In genomic region chr17:63864171-63864571, GRCm38 (mm10) we compare ENCODE assay signal across 8 mouse cellular contexts. TPM values are rescaled to one million over a fixed set of nuclear protein-coding genes. Genes with fewer than 3 reads are reported as not detected.
DNase-seq lines count a peak whose midpoint lies in the region; ATAC-seq lines count a peak whose summit lies in the region.

No protein-coding gene starts in this region.

- H3K27ac ChIP-seq in kidney, embryonic 15.5 days: peak overlapping the region; percentile 88
- peak overlapping the region; percentile 59; the same call in 1 of the 2 replicates for H3K27ac ChIP-seq in forebrain, embryonic 11.5 days (ENCODE audit: low read depth, low read length)
- peak overlapping the region; percentile 93 for H3K27ac ChIP-seq in midbrain, embryonic 10.5 days (replicated peaks)

- H3K36me3 ChIP-seq in kidney, embryonic 15.5 days: no peaks in the 10 kb centered on the region
- no peaks in the 10 kb centered on the region for H3K36me3 ChIP-seq in forebrain, embryonic 11.5 days (ENCODE audit: control insufficient read depth, insufficient read depth, low read length)
- H3K36me3 ChIP-seq in midbrain, embryonic 10.5 days: no peaks in the 10 kb centered on the region

- DNase-seq in kidney, adult 11 months: no peak
- DNase-seq in adipocyte (ENCODE audit: low spot score): peak; percentile 44
- no peak for DNase-seq in forebrain, embryonic 11.5 days (ENCODE audit: low spot score)
- peak; percentile 40 to 78 for DNase-seq in kidney, postnatal 36 days
- no peak for DNase-seq in midbrain, embryonic 10.5 days (ENCODE audit: low spot score)
- no peak for DNase-seq in layer of hippocampus, adult 18-20 months (ENCODE audit: low spot score in 2 of 2)
- no peak for DNase-seq in urinary bladder, adult 2 months (ENCODE audit: low spot score)

- peak overlapping the region; percentile 82 for H3K9ac ChIP-seq in kidney, embryonic 15.5 days
- peak overlapping the region; percentile 83 for H3K9ac ChIP-seq in forebrain, embryonic 11.5 days (ENCODE audit: low read length)

- H3K9me3 ChIP-seq in kidney, embryonic 15.5 days (replicated peaks): no peaks in the 10 kb centered on the region
- no peaks in the 10 kb centered on the region for H3K9me3 ChIP-seq in forebrain, embryonic 11.5 days (ENCODE audit: control insufficient read depth, low read length)
- H3K9me3 ChIP-seq in midbrain, embryonic 10.5 days (replicated peaks): no peaks in the 10 kb centered on the region

- H3K4me1 ChIP-seq in kidney, embryonic 15.5 days: peaks cover 16% of the 10 kb centered on the region
- H3K4me1 ChIP-seq in forebrain, embryonic 11.5 days (replicated peaks; ENCODE audit: control insufficient read depth, insufficient read depth, low read length): no peaks in the 10 kb centered on the region; the same call in 1 of the 2 replicates
- peaks cover 16% of the 10 kb centered on the region for H3K4me1 ChIP-seq in midbrain, embryonic 10.5 days

- H3K27me3 ChIP-seq in kidney, embryonic 15.5 days: no peaks in the 10 kb centered on the region
- H3K27me3 ChIP-seq in forebrain, embryonic 11.5 days (ENCODE audit: control insufficient read depth, insufficient read depth, low read length): no peaks in the 10 kb centered on the region
- peaks cover 14% of the 10 kb centered on the region for H3K27me3 ChIP-seq in midbrain, embryonic 10.5 days (ENCODE audit: low read depth, poor library complexity, severe bottlenecking)

- peak overlapping the region; percentile 92 for H3K4me3 ChIP-seq in kidney, embryonic 15.5 days (replicated peaks)
- peak overlapping the region; percentile 88 for H3K4me3 ChIP-seq in forebrain, embryonic 11.5 days (ENCODE audit: low read depth, low read length)
- peak overlapping the region; percentile 91 for H3K4me3 ChIP-seq in midbrain, embryonic 10.5 days

- peak; percentile 84 for ATAC-seq in kidney, embryonic 15.5 days (replicated peaks; ENCODE audit: low FRiP score)
- ATAC-seq in forebrain, embryonic 11.5 days (replicated peaks; ENCODE audit: low FRiP score): peak; percentile 78

- H3K4me2 ChIP-seq in kidney, embryonic 15.5 days: peak overlapping the region; percentile 92
- peak overlapping the region; percentile 80 for H3K4me2 ChIP-seq in forebrain, embryonic 11.5 days (ENCODE audit: low read depth, low read length, severe bottlenecking)

- under 1% methylated on average over 47 of the region's 48 CpGs for WGBS in kidney, embryonic 15.5 days
- WGBS in forebrain, embryonic 11.5 days: under 1% methylated on average over 45 of the region's 48 CpGs
- WGBS in midbrain, embryonic 10.5 days: under 1% methylated on average over 47 of the region's 48 CpGs

RNA-seq across cellular contexts. Expression of gene A930002H24Rik, which starts 0.6 kb away (rescaled TPM):
- polyA plus RNA-seq in kidney, embryonic 15.5 days (2015; fragmentation: Nextera tagmentation; extraction: Ambion mirVana): 3.2 and 4.5 TPM in 2 replicates
- 2.1 and 4.1 TPM in 2 replicates for polyA plus RNA-seq in forebrain, embryonic 11.5 days (2014; fragmentation: Nextera tagmentation; extraction: Ambion mirVana)
- 1.7 and 2.2 TPM in 2 replicates for polyA plus RNA-seq in midbrain, embryonic 10.5 days (2016; fragmentation: Nextera tagmentation; extraction: Ambion mirVana)
- not detected for total RNA-seq in layer of hippocampus, adult 18-20 months (2021)
- polyA plus RNA-seq in urinary bladder, adult 2 months (2012; rRNA removed): 2.3 and 3.9 TPM in 2 replicates

RNA-seq across cellular contexts. Expression of gene Fer, which starts 1.3 kb away (rescaled TPM):
- 30.9 and 31.4 TPM in 2 replicates for polyA plus RNA-seq in kidney, embryonic 15.5 days (2015; fragmentation: Nextera tagmentation; extraction: Ambion mirVana)
- polyA plus RNA-seq in forebrain, embryonic 11.5 days (2014; fragmentation: Nextera tagmentation; extraction: Ambion mirVana): 36.3 and 40.3 TPM in 2 replicates
- polyA plus RNA-seq in midbrain, embryonic 10.5 days (2016; fragmentation: Nextera tagmentation; extraction: Ambion mirVana): 28.5 and 30.9 TPM in 2 replicates
- 10 to 100 TPM; 33.5 to 35.4 TPM for total RNA-seq in layer of hippocampus, adult 18-20 months (2021)
- 12.9 and 16.1 TPM in 2 replicates for polyA plus RNA-seq in urinary bladder, adult 2 months (2012; rRNA removed)

Comparison
In these comparisons a context has a peak if more than half of its experiments do, and no peak if none do; other contexts are left out.
1. DNase-seq: peak in adipocyte (single experiment) and kidney, postnatal 36 days (2 of 2); none in kidney, adult 11 months (single experiment), forebrain, embryonic 11.5 days (single experiment), midbrain, embryonic 10.5 days (single experiment), layer of hippocampus, adult 18-20 months (0 of 2) and urinary bladder, adult 2 months (single experiment).
2. Peak in every context shown above with its lines, with median percentiles within 50 percentile points of each other: H3K27ac ChIP-seq and H3K4me3 ChIP-seq.